Mouse (Mus musculus): ENCODE results near the gene Tesk1.

DNA sequence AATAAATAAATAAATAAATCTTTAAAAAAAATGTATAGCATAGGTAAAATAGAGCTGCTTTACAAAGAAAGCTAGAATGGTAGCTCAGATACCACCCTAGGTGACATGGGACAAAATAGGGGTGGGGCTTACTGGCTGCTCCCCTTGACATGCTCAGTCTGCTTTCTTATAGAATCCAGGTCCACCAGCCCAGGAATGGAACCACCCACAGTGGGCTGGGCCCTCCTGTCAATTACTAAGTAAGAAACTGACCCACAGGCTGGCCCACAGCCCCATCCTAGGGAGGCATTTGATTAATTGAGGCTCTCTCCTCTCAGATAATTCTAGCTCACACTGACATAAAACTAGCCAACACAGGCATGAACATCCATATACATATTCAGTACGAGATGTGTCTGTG, 8.9 kb upstream of the Tesk1 start:
- TF ChIP-seq POLR2A (IDR thresholded peaks at IDR 0.05; ENCODE audit: control insufficient read depth, extremely low read depth, insufficient read depth, low read length, poor library complexity) (no peak), CTCF (IDR thresholded peaks at IDR 0.05; ENCODE audit: borderline replicate concordance, control insufficient read depth, extremely low read depth, insufficient read depth, low read length, poor library complexity) (no peak)
